Mouse (Mus musculus) lung, embryonic 15.5 days (tissue): ENCODE results near the gene Prlr. TPM values are rescaled to one million over a fixed set of nuclear protein-coding genes. Genes with fewer than 3 reads are reported as not detected.

Experiments used
- ATAC-seq: fragments of 200-750 bp; cut with Nextera tagmentation; 2 replicates; pipeline ENCODE4 v1.8.0; 2017; ENCODE audit warnings: moderate number of reproducible peaks, borderline replicate concordance; ENCODE audit not compliant: low FRiP score, low TSS enrichment; ENCODE audit errors: extremely low read depth
- H3K27ac ChIP-seq: fragments of 300-500 bp; sonication (generic); 2 replicates; pipeline ENCODE4 v1.5.1; 2015; ENCODE audit warnings: moderate library complexity, mild to moderate bottlenecking, inconsistent platforms
- H3K27me3 ChIP-seq: fragments of 300-500 bp; sonication (generic); 2 replicates; pipeline ENCODE4 v1.6.1; 2015; ENCODE audit warnings: inconsistent platforms
- H3K36me3 ChIP-seq: fragments of 300-500 bp; sonication (generic); 2 replicates; pipeline ENCODE4 v1.6.1; 2015; ENCODE audit warnings: inconsistent platforms
- H3K4me1 ChIP-seq: fragments of 300-500 bp; sonication (generic); 2 replicates; pipeline ENCODE4 v1.6.1; 2015; ENCODE audit warnings: inconsistent platforms
- H3K4me2 ChIP-seq: fragments of 300-500 bp; sonication (generic); 2 replicates; pipeline ENCODE4 v1.6.1; 2015; ENCODE audit warnings: inconsistent platforms, mild to moderate bottlenecking, moderate library complexity
- H3K4me3 ChIP-seq: fragments of 300-500 bp; sonication (generic); 2 replicates; pipeline ENCODE4 v1.5.1; 2015; ENCODE audit warnings: mild to moderate bottlenecking, inconsistent platforms
- H3K9ac ChIP-seq: fragments of 300-500 bp; sonication (generic); 2 replicates; pipeline ENCODE4 v1.6.1; 2015; ENCODE audit warnings: inconsistent platforms
- H3K9me3 ChIP-seq: fragments of 300-500 bp; sonication (generic); 2 replicates; pipeline ENCODE4 v1.6.1; 2016; ENCODE audit warnings: inconsistent platforms
- WGBS: fragments of 180-500 bp; shearing (Covaris S2); methylation state at CpG from one replicate; pipeline ENCODE4 v1.1.7; 2015; 5-methylcytosine and 5-hydroxymethylcytosine counted together
- polyA plus RNA-seq: library from polyadenylated mRNA; unstranded; fragments of >200 nt; fragmentation: Nextera tagmentation; extraction: Ambion mirVana; gene quantifications from 2 replicates; pipeline ENCODE4 v1.2.1, GENCODE M21; 2015

The Prlr gene
- polyA plus RNA-seq, 1 experiment from 2014 or later = 0.20 TPM

GRCm38 (mm10) chr15:10236812-10237211 lies 59.8 kb downstream of the Prlr start:
- no peak overlapping the region for H3K4me2 ChIP-seq
- H3K9me3 ChIP-seq = no peaks in the 10 kb centered on the region
- H3K9ac ChIP-seq = no peak overlapping the region
- H3K4me1 ChIP-seq = no peaks in the 10 kb centered on the region
- H3K4me3 ChIP-seq = no peak overlapping the region
- H3K36me3 ChIP-seq = no peaks in the 10 kb centered on the region
- H3K27ac ChIP-seq = no peak overlapping the region
- no peaks in the 10 kb centered on the region for H3K27me3 ChIP-seq
- ATAC-seq = no peak
- WGBS = 73% methylated on average over 3 of the region's 3 CpGs

GRCm38 (mm10) chr15:10238454-10238853 lies 61.4 kb downstream of the Prlr start:
- Histone ChIP-seq H3K27me3 (no peaks in the 10 kb centered on the region), H3K27ac (no peak overlapping the region), H3K36me3 (no peaks in the 10 kb centered on the region), H3K9ac (no peak overlapping the region), H3K9me3 (no peaks in the 10 kb centered on the region), H3K4me2 (no peak overlapping the region), H3K4me3 (no peak overlapping the region), H3K4me1 (no peaks in the 10 kb centered on the region)
- 89% methylated on average over 8 of the region's 8 CpGs for WGBS
- ATAC-seq = no peak

DNA sequence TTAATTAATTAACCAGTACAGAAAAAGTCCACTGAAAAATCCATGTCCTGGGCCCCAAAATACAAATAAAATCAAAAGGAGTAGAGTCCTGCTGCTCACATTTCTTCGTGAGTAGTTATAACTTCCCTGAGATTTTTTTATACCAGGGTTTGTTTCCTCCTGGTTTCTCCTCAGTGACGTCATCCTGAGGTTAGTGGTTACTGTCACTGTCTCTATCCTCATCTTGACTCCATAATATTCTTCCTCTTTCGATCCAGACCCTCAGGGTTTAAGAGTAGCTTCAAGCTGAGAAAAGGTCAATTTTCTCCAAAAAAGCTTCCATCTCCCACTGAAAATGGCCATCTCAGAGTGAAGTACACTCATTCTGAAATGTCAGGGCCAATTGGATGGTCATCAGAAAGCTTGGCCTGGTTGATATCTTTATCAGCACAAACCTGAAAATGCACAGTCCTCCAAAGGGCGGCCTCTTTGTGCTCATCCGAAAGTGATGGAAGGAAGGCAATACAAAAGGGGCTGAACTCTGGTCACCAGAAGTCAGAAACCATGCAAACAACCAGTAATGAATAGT lies 63.3 kb downstream of the Prlr start:
- Histone ChIP-seq H3K4me1 (no peaks in the 10 kb centered on the region), H3K4me2 (no peak overlapping the region), H3K4me3 (no peak overlapping the region), H3K36me3 (no peaks in the 10 kb centered on the region), H3K9me3 (no peaks in the 10 kb centered on the region), H3K27ac (no peak overlapping the region), H3K9ac (no peak overlapping the region), H3K27me3 (no peaks in the 10 kb centered on the region)
- 83% methylated on average over 5 of the region's 5 CpGs for WGBS
- no peak for ATAC-seq

DNA sequence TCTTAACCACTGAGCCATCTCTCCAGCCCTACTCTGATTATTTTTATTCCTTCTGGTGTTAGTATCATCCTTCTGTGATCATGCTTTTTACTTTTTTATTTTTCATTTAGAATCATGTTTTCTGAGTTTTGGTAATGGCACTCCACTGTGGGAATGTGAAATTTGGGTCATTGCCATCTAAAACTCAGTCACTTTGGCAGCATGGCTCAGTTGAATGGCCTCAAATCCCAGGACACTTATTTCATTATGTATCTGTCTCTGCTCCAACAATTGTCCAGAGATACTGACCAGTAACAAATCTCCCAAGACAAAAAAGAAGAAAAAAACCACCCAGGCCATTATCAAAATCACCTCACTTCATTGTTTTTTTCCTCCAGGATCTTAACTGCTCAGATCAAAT lies 65.2 kb downstream of the Prlr start:
- H3K4me2 ChIP-seq = no peak overlapping the region
- H3K4me3 ChIP-seq = no peak overlapping the region
- no peak overlapping the region for H3K27ac ChIP-seq
- H3K27me3 ChIP-seq = no peaks in the 10 kb centered on the region
- H3K9ac ChIP-seq = no peak overlapping the region
- H3K9me3 ChIP-seq = no peaks in the 10 kb centered on the region
- ATAC-seq = no peak
- no peaks in the 10 kb centered on the region for H3K4me1 ChIP-seq
- H3K36me3 ChIP-seq = no peaks in the 10 kb centered on the region

GRCm38 (mm10) chr15:10249285-10249684 lies 72.2 kb downstream of the Prlr start:
- no peaks in the 10 kb centered on the region for H3K9me3 ChIP-seq
- no peak overlapping the region for H3K9ac ChIP-seq
- WGBS = 70% methylated on average over 4 of the region's 4 CpGs
- no peak overlapping the region for H3K4me3 ChIP-seq
- H3K36me3 ChIP-seq = no peaks in the 10 kb centered on the region
- no peak overlapping the region for H3K27ac ChIP-seq
- no peak for ATAC-seq
- peaks cover 3% of the 10 kb centered on the region; the same call in 1 of the 2 replicates for H3K4me1 ChIP-seq
- no peaks in the 10 kb centered on the region for H3K27me3 ChIP-seq
- H3K4me2 ChIP-seq = no peak overlapping the region

DNA sequence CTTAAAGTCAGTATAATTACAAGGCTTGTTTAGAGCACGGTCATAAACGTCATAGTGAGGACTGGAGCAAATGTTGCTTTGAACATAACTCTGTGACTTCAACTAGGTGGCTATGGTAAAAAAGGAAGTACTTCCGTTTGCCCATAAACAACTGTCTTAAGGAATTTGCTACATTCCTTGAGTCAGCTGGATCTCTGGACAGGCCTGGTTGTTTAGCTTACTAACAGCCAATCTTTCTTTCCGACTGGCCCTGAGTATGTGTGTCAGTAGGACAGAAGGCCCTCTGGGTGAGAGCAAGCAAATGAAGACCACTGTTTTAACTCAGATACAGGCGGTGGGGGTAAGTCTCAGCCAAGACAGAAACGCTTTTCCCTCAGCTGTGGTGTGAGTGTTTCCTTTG lies 73.7 kb downstream of the Prlr start:
- peaks cover 3% of the 10 kb centered on the region; the same call in 1 of the 2 replicates for H3K4me1 ChIP-seq
- H3K27me3 ChIP-seq = no peaks in the 10 kb centered on the region
- H3K9me3 ChIP-seq = no peaks in the 10 kb centered on the region
- 27% methylated on average over 6 of the region's 6 CpGs for WGBS
- H3K4me2 ChIP-seq = no peak overlapping the region
- no peak overlapping the region for H3K4me3 ChIP-seq
- ATAC-seq = peak; percentile 88; the same call in 1 of the 2 replicates
- H3K27ac ChIP-seq = no peak overlapping the region
- H3K9ac ChIP-seq = no peak overlapping the region
- H3K36me3 ChIP-seq = no peaks in the 10 kb centered on the region

DNA sequence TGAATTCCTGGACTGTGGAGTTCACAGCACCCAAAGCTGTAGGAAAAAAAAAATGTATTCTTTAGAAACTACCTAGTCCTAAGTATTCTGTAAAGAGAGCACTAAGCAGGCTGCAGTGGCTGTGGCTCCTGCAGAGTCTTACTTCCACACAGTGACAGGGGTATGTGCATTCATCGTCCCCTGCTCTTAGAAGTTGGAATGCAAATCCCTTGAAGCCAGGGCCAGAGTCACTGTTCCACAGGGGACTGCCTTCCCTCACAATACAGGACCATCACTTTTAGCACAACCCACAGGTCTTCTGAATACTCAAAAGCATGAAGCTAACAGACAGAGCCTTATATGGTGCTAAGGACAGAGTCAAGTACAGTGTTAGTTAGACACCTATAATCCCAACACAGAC lies 75.5 kb downstream of the Prlr start:
- ATAC-seq = no peak
- Histone ChIP-seq H3K27me3 (no peaks in the 10 kb centered on the region), H3K9me3 (no peaks in the 10 kb centered on the region), H3K36me3 (no peaks in the 10 kb centered on the region), H3K4me1 (peaks cover 3% of the 10 kb centered on the region; the same call in 1 of the 2 replicates), H3K27ac (no peak overlapping the region), H3K4me2 (no peak overlapping the region), H3K9ac (no peak overlapping the region), H3K4me3 (no peak overlapping the region)
- 45% methylated on average over 1 of the region's 1 CpGs for WGBS

DNA sequence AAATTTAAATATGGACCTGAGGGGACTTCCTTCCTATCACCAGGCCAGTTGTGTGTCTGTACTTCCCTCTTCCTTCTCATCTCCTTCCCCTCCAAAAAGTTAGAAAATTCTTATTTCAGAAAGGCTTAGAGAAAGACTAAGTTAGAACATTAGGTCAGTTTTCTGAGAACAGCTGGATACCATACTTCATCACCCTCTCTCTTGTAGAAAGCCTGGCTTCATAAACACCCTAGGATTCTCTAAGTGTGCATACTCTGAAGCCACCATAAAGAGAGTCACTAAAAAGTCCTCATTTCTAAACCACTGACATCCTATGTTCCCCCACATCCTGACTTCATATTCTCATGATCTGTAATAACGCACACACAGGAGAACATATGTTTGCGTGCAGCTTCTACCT lies 85.2 kb downstream of the Prlr start:
- no peaks in the 10 kb centered on the region for H3K36me3 ChIP-seq
- no peaks in the 10 kb centered on the region for H3K9me3 ChIP-seq
- H3K9ac ChIP-seq = no peak overlapping the region
- no peak overlapping the region for H3K27ac ChIP-seq
- H3K27me3 ChIP-seq = no peaks in the 10 kb centered on the region
- no peak overlapping the region for H3K4me2 ChIP-seq
- no peak for ATAC-seq
- WGBS = 79% methylated on average over 2 of the region's 2 CpGs
- H3K4me1 ChIP-seq = no peaks in the 10 kb centered on the region
- H3K4me3 ChIP-seq = no peak overlapping the region

- Histone ChIP-seq H3K9ac (no peak overlapping the region), H3K4me3 (no peak overlapping the region), H3K27ac (no peak overlapping the region), H3K9me3 (no peaks in the 10 kb centered on the region), H3K36me3 (no peaks in the 10 kb centered on the region), H3K27me3 (no peaks in the 10 kb centered on the region), H3K4me1 (no peaks in the 10 kb centered on the region), H3K4me2 (no peak overlapping the region)
- ATAC-seq = no peak
- WGBS = 84% methylated on average over 1 of the region's 1 CpGs
These were observed 85.6 kb downstream of the Prlr start for GRCm38 (mm10) chr15:10262641-10263040.

- no peak overlapping the region for H3K9ac ChIP-seq
- 52% methylated on average over 3 of the region's 3 CpGs for WGBS
- H3K27ac ChIP-seq = no peak overlapping the region
- no peak overlapping the region for H3K4me2 ChIP-seq
- H3K4me3 ChIP-seq = no peak overlapping the region
- H3K27me3 ChIP-seq = no peaks in the 10 kb centered on the region
- no peaks in the 10 kb centered on the region for H3K9me3 ChIP-seq
- no peaks in the 10 kb centered on the region for H3K36me3 ChIP-seq
- ATAC-seq = no peak
- H3K4me1 ChIP-seq = no peaks in the 10 kb centered on the region
These were observed 86.4 kb downstream of the Prlr start for GRCm38 (mm10) chr15:10263420-10263819.

- Histone ChIP-seq H3K9ac (no peak overlapping the region), H3K36me3 (no peaks in the 10 kb centered on the region), H3K4me1 (no peaks in the 10 kb centered on the region), H3K9me3 (no peaks in the 10 kb centered on the region), H3K4me2 (no peak overlapping the region), H3K4me3 (no peak overlapping the region), H3K27me3 (no peaks in the 10 kb centered on the region), H3K27ac (no peak overlapping the region)
- WGBS = 67% methylated on average over 5 of the region's 5 CpGs
- no peak for ATAC-seq
These were observed 87.8 kb downstream of the Prlr start for GRCm38 (mm10) chr15:10264885-10265284.

DNA sequence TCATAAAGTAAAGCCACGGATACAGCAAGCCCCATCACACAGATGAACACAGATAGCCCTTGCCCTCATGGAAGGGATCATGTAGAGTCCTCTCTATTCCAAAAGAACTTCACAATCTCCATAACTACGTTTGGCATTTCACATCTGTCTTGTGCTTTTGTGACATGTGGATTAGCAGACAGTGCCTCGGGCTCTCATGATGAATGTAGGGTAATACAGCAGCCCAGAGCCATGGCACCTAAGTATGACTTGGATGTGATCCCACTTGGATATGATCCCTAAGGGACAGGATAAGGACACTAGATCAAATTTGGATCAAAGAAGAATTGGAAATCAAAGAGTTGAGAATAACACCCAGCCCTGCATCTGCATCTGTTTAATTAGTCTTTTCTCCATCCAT lies 90.2 kb downstream of the Prlr start:
- no peaks in the 10 kb centered on the region for H3K4me1 ChIP-seq
- H3K36me3 ChIP-seq = no peaks in the 10 kb centered on the region
- no peak overlapping the region for H3K4me2 ChIP-seq
- no peak overlapping the region for H3K4me3 ChIP-seq
- no peak overlapping the region for H3K9ac ChIP-seq
- ATAC-seq = no peak
- H3K9me3 ChIP-seq = no peaks in the 10 kb centered on the region
- no peak overlapping the region for H3K27ac ChIP-seq
- H3K27me3 ChIP-seq = no peaks in the 10 kb centered on the region
- 25% methylated on average over 3 of the region's 3 CpGs for WGBS

GRCm38 (mm10) chr15:10276386-10276785 lies 99.3 kb downstream of the Prlr start:
- Histone ChIP-seq H3K36me3 (no peaks in the 10 kb centered on the region), H3K27ac (no peak overlapping the region)
- no peak for ATAC-seq

More at GRCm38 (mm10) chr15:10276386-10276785, 99.3 kb downstream of the Prlr start:
- Histone ChIP-seq H3K9me3 (no peaks in the 10 kb centered on the region), H3K9ac (no peak overlapping the region), H3K4me2 (no peak overlapping the region), H3K4me3 (no peak overlapping the region), H3K4me1 (no peaks in the 10 kb centered on the region), H3K27me3 (no peaks in the 10 kb centered on the region)
